Mouse (Mus musculus) cortical plate, adult 2 months (tissue): ENCODE data around the gene Gabra2. TPM values are rescaled to one million over a fixed set of nuclear protein-coding genes. Genes with fewer than 3 reads are reported as not detected.
A peak's percentile ranks its signal among the peaks of the same experiment; 100 is the strongest.

Experiments used
- H3K27ac ChIP-seq: fragments of 200-500 bp; 2 replicates; pipeline ENCODE4 v1.5.1; 2012; ENCODE audit warnings: low read length, control low read depth, inconsistent platforms; ENCODE audit not compliant: insufficient read depth
- H3K4me1 ChIP-seq: fragments of 200-500 bp; 2 replicates; pipeline ENCODE4 v1.6.1; 2011; ENCODE audit warnings: low read length; ENCODE audit not compliant: control insufficient read depth, insufficient read depth
- H3K4me3 ChIP-seq: fragments of 200-500 bp; 2 replicates; pipeline ENCODE4 v1.5.1; 2011; ENCODE audit warnings: mild to moderate bottlenecking, low read length, control low read depth; ENCODE audit not compliant: insufficient read depth
- CTCF ChIP-seq: fragments of 200-500 bp; IDR thresholded peaks from 2 replicates; pipeline ENCODE4 v1.5.1; 2011; ENCODE audit warnings: mild to moderate bottlenecking, control low read depth, low read length; ENCODE audit not compliant: insufficient read depth; ENCODE audit errors: extremely low read depth
- POLR2A ChIP-seq: fragments of 200-500 bp; IDR thresholded peaks from 2 replicates; pipeline ENCODE4 v1.6.1; 2011; ENCODE audit warnings: mild to moderate bottlenecking, low read length, control low read depth; ENCODE audit not compliant: insufficient read depth; ENCODE audit errors: extremely low read depth
- polyA plus RNA-seq: library from polyadenylated mRNA; depleted of rRNA; stranded (reverse); fragments of >200 nt; gene quantifications from 2 replicates; pipeline ENCODE4 v1.2.3, GENCODE M21; 2012

Gabra2 gene
- polyA plus RNA-seq, 1 experiment, result 33.0 TPM

GRCm38 (mm10) chr5:71091926-71092325, 3.7 kb downstream of the Gabra2 start:
- TF ChIP-seq CTCF, result no peak
- no peak for TF ChIP-seq POLR2A
- peak overlapping the region; percentile 18; the same call in 1 of the 2 replicates for H3K4me3 ChIP-seq
- no peaks in the 10 kb centered on the region for H3K4me1 ChIP-seq
- H3K27ac ChIP-seq, result no peak overlapping the region

GRCm38 (mm10) chr5:71078861-71079260, 16.8 kb downstream of the Gabra2 start:
- Histone ChIP-seq H3K4me1 (no peaks in the 10 kb centered on the region; the same call in 1 of the 2 replicates), H3K4me3 (no peak overlapping the region), H3K27ac (no peak overlapping the region)
- TF ChIP-seq CTCF (no peak), POLR2A (no peak)

- no peak overlapping the region for H3K4me3 ChIP-seq
- H3K4me1 ChIP-seq, result peaks cover 5% of the 10 kb centered on the region; the same call in 1 of the 2 replicates
- TF ChIP-seq POLR2A (no peak), CTCF (no peak)
- peak overlapping the region; percentile 84; the same call in 1 of the 2 replicates for H3K27ac ChIP-seq
These were observed 34.0 kb downstream of the Gabra2 start for GRCm38 (mm10) chr5:71061696-71062095.

GRCm38 (mm10) chr5:71058047-71058446, 37.6 kb downstream of the Gabra2 start:
- TF ChIP-seq CTCF (no peak), POLR2A (no peak)
- Histone ChIP-seq H3K4me1 (peaks cover 5% of the 10 kb centered on the region; the same call in 1 of the 2 replicates), H3K27ac (no peak overlapping the region), H3K4me3 (no peak overlapping the region)

- no peak for TF ChIP-seq POLR2A
- no peak for TF ChIP-seq CTCF
- Histone ChIP-seq H3K4me3 (no peak overlapping the region), H3K4me1 (no peaks in the 10 kb centered on the region), H3K27ac (no peak overlapping the region)
These were observed 58.3 kb downstream of the Gabra2 start for GRCm38 (mm10) chr5:71037352-71037751.

GRCm38 (mm10) chr5:71025956-71026355, 69.7 kb downstream of the Gabra2 start:
- H3K4me3 ChIP-seq, result no peak overlapping the region
- TF ChIP-seq POLR2A (no peak), CTCF (no peak)
- H3K27ac ChIP-seq, result no peak overlapping the region
- H3K4me1 ChIP-seq, result peaks cover 1% of the 10 kb centered on the region; the same call in 1 of the 2 replicates

- no peaks in the 10 kb centered on the region; the same call in 1 of the 2 replicates for H3K4me1 ChIP-seq
- no peak overlapping the region for H3K27ac ChIP-seq
- H3K4me3 ChIP-seq, result no peak overlapping the region
- TF ChIP-seq POLR2A (no peak), CTCF (no peak)
These were observed 83.9 kb downstream of the Gabra2 start for GRCm38 (mm10) chr5:71011751-71012150.

GRCm38 (mm10) chr5:71011271-71011670, 84.4 kb downstream of the Gabra2 start:
- Histone ChIP-seq H3K27ac (no peak overlapping the region), H3K4me1 (no peaks in the 10 kb centered on the region; the same call in 1 of the 2 replicates), H3K4me3 (no peak overlapping the region)
- no peak for TF ChIP-seq CTCF

- Histone ChIP-seq H3K4me1 (no peaks in the 10 kb centered on the region; the same call in 1 of the 2 replicates), H3K4me3 (no peak overlapping the region), H3K27ac (no peak overlapping the region)
- TF ChIP-seq CTCF (no peak), POLR2A (no peak)
These were observed 84.9 kb downstream of the Gabra2 start for GRCm38 (mm10) chr5:71010797-71011196.

- peak overlapping the region; percentile 17; the same call in 1 of the 2 replicates for H3K27ac ChIP-seq
- no peak for TF ChIP-seq POLR2A
- no peak for TF ChIP-seq CTCF
- H3K4me1 ChIP-seq, result peaks cover 4% of the 10 kb centered on the region
- no peak overlapping the region for H3K4me3 ChIP-seq
These were observed 99.9 kb downstream of the Gabra2 start for GRCm38 (mm10) chr5:70995617-70996325.

GRCm38 (mm10) chr5:70993281-70993680, 102.4 kb downstream of the Gabra2 start:
- TF ChIP-seq POLR2A (no peak), CTCF (no peak)
- peaks cover 4% of the 10 kb centered on the region for H3K4me1 ChIP-seq
- H3K27ac ChIP-seq, result no peak overlapping the region
- no peak overlapping the region for H3K4me3 ChIP-seq
